Comparison of ENCODE assay signal across 13 mouse cellular contexts in the genomic region with DNA sequence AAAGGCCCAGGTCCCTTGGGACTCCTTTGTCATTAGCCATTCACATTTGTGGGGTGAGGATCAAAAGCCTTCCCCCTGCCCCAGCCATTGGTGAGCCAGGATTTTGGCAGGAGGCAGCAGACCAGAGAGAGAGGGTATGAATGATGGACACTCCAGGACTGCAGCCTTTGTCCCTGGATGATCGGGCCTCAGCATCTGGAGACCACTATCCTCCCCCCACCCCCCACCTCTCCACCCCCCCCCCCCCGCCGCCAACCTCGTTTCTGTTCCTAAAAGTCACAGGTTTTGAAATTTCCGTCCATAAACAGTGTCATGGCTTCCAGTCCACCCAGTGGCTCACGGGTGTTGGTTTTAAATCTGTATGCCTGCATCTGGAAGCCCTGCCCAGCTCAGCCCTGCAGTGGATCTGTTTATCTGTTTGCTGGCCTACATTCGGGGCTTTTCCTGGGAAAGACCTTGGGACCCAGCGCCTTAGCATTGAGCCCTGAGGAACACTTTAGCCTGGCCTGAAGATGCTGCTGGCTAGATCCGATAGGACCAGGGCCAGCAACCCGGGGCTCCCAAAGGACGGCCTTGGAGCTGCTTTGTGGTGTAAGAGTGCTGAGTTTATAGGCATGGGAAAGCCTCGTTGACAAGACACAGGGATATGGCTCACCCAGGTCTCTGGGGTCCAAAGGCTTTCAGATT. TPM values are rescaled to one million over a fixed set of nuclear protein-coding genes. Genes with fewer than 3 reads are reported as not detected.
DNase-seq lines count a peak whose midpoint lies in the region; ATAC-seq and TF ChIP-seq lines count a peak whose summit lies in the region.
"Had no signal": no experiment of that assay in that cellular context is flagged by ENCODE, and none has a peak within 500 bp of the region (broad histone marks: within the 10 kb centered on the region; RNA-seq: fewer than 3 reads in every experiment).

No protein-coding gene starts in this region.

- TF ChIP-seq POLR2A in thymus, adult 2 months (IDR thresholded peaks at IDR 0.05; ENCODE audit: control insufficient read depth, extremely low read depth, insufficient read depth, low read length, poor library complexity), result no peak

- ATAC-seq in heart, embryonic 12.5 days (ENCODE audit: insufficient number of reproducible peaks, low FRiP score), result no peak
- ATAC-seq in midbrain, embryonic 14.5 days (ENCODE audit: low FRiP score, low TSS enrichment), result no peak; the same call in 1 of the 2 replicates
- ATAC-seq in lung, postnatal 0 days, result no peak

- no peak for TF ChIP-seq CTCF in thymus, adult 2 months (IDR thresholded peaks at IDR 0.05; ENCODE audit: borderline replicate concordance, control insufficient read depth, extremely low read depth, insufficient read depth, low read length, poor library complexity)
- no peak for TF ChIP-seq CTCF in lung, postnatal 0 days (IDR thresholded peaks at IDR 0.05)

- H3K9ac ChIP-seq in heart, embryonic 12.5 days, result peak overlapping the region; percentile 32; the same call in 1 of the 2 replicates
- 0 out of 2 replicates have a peak overlapping the region, but pooled peaks have one; percentile 23 for H3K9ac ChIP-seq in midbrain, embryonic 14.5 days (replicated peaks; ENCODE audit: low read length)
- no peak overlapping the region for H3K9ac ChIP-seq in lung, postnatal 0 days (replicated peaks; ENCODE audit: low read depth)
- H3K9ac ChIP-seq: embryonic facial prominence, embryonic 15.5 days had no signal

- peak overlapping the region; percentile 67; the same call in 1 of the 2 replicates for H3K27ac ChIP-seq in heart, embryonic 12.5 days (ENCODE audit: poor library complexity, severe bottlenecking)
- H3K27ac ChIP-seq in hindbrain, embryonic 10.5 days, result peak overlapping the region; percentile 81
- peak overlapping the region; percentile 89 for H3K27ac ChIP-seq in midbrain, embryonic 14.5 days (replicated peaks; ENCODE audit: low read depth, low read length)
- H3K27ac ChIP-seq in thymus, adult 2 months (ENCODE audit: control insufficient read depth, insufficient read depth, low read length), result no peak overlapping the region
- H3K27ac ChIP-seq in lung, postnatal 0 days (ENCODE audit: low read length), result no peak overlapping the region
- H3K27ac ChIP-seq: embryonic facial prominence, embryonic 15.5 days; stomach, postnatal 0 days had no signal

- H3K27me3 ChIP-seq in heart, embryonic 12.5 days (replicated peaks), result no peaks in the 10 kb centered on the region
- no peaks in the 10 kb centered on the region for H3K27me3 ChIP-seq in hindbrain, embryonic 10.5 days (ENCODE audit: insufficient read depth, poor library complexity, severe bottlenecking)
- H3K27me3 ChIP-seq in midbrain, embryonic 14.5 days (ENCODE audit: control insufficient read depth, insufficient read depth, low read length), result no peaks in the 10 kb centered on the region
- no peaks in the 10 kb centered on the region for H3K27me3 ChIP-seq in thymus, adult 2 months (ENCODE audit: control insufficient read depth, insufficient read depth, low read length)
- no peaks in the 10 kb centered on the region for H3K27me3 ChIP-seq in lung, postnatal 0 days (replicated peaks; ENCODE audit: insufficient read depth, low read length)
- H3K27me3 ChIP-seq: embryonic facial prominence, embryonic 15.5 days had no signal

- H3K4me2 ChIP-seq in heart, embryonic 12.5 days, result no peak overlapping the region
- no peak overlapping the region for H3K4me2 ChIP-seq in midbrain, embryonic 14.5 days (ENCODE audit: low read length)
- no peak overlapping the region for H3K4me2 ChIP-seq in lung, postnatal 0 days (replicated peaks; ENCODE audit: low read depth, low read length)
- H3K4me2 ChIP-seq: embryonic facial prominence, embryonic 15.5 days had no signal

- no peaks in the 10 kb centered on the region for H3K9me3 ChIP-seq in heart, embryonic 12.5 days (replicated peaks)
- no peaks in the 10 kb centered on the region for H3K9me3 ChIP-seq in hindbrain, embryonic 10.5 days
- H3K9me3 ChIP-seq in midbrain, embryonic 14.5 days (ENCODE audit: control insufficient read depth, low read length), result no peaks in the 10 kb centered on the region
- no peaks in the 10 kb centered on the region for H3K9me3 ChIP-seq in lung, postnatal 0 days (ENCODE audit: low read length)
- H3K9me3 ChIP-seq: embryonic facial prominence, embryonic 15.5 days had no signal

- DNase-seq in heart, adult 9 months (ENCODE audit: low spot score in 2 of 2), result no peak
- peak; percentile 48 for DNase-seq in adrenal gland, adult 8-10 months
- DNase-seq in hindbrain, embryonic 10.5 days (ENCODE audit: low spot score), result no peak
- DNase-seq in midbrain, embryonic 14.5 days, result no peak
- DNase-seq in thymus, adult 2 months, result no peak
- DNase-seq in lung, postnatal 0 days (ENCODE audit: low spot score), result no peak
- no peak for DNase-seq in layer of hippocampus, adult 9-11 months
- DNase-seq: gastrocnemius, postnatal 14 days; kidney, adult 8-10 months; lung, postnatal 14 days had no signal

- WGBS in heart, embryonic 12.5 days, result 59% methylated on average over 12 of the region's 12 CpGs
- 41% methylated on average over 12 of the region's 12 CpGs for WGBS in hindbrain, embryonic 10.5 days
- WGBS in midbrain, embryonic 14.5 days, result 28% methylated on average over 12 of the region's 12 CpGs
- 88% methylated on average over 12 of the region's 12 CpGs for WGBS in thymus, adult 2 months
- WGBS in lung, postnatal 0 days, result 55% methylated on average over 12 of the region's 12 CpGs

- no peak overlapping the region for H3K4me3 ChIP-seq in heart, embryonic 12.5 days
- H3K4me3 ChIP-seq in hindbrain, embryonic 10.5 days, result no peak overlapping the region
- no peak overlapping the region for H3K4me3 ChIP-seq in midbrain, embryonic 14.5 days (replicated peaks; ENCODE audit: low read depth, low read length)
- no peak overlapping the region for H3K4me3 ChIP-seq in thymus, adult 2 months (ENCODE audit: control insufficient read depth, insufficient read depth, low read length)
- H3K4me3 ChIP-seq in lung, postnatal 0 days (ENCODE audit: low read depth, low read length), result no peak overlapping the region
- H3K4me3 ChIP-seq: embryonic facial prominence, embryonic 15.5 days had no signal

- peaks cover 22% of the 10 kb centered on the region for H3K4me1 ChIP-seq in heart, embryonic 12.5 days (replicated peaks)
- H3K4me1 ChIP-seq in hindbrain, embryonic 10.5 days (replicated peaks), result peaks cover 44% of the 10 kb centered on the region
- peaks cover 37% of the 10 kb centered on the region for H3K4me1 ChIP-seq in midbrain, embryonic 14.5 days (ENCODE audit: control insufficient read depth, insufficient read depth, low read length)
- no peaks in the 10 kb centered on the region for H3K4me1 ChIP-seq in thymus, adult 2 months (replicated peaks; ENCODE audit: control insufficient read depth, insufficient read depth, low read length)
- H3K4me1 ChIP-seq in lung, postnatal 0 days (ENCODE audit: insufficient read depth, low read depth, low read length), result no peaks in the 10 kb centered on the region

- no peaks in the 10 kb centered on the region for H3K36me3 ChIP-seq in heart, embryonic 12.5 days
- H3K36me3 ChIP-seq in hindbrain, embryonic 10.5 days, result no peaks in the 10 kb centered on the region
- no peaks in the 10 kb centered on the region for H3K36me3 ChIP-seq in midbrain, embryonic 14.5 days (ENCODE audit: control insufficient read depth, insufficient read depth, low read length)
- H3K36me3 ChIP-seq in thymus, adult 2 months (ENCODE audit: control insufficient read depth, insufficient read depth, low read length), result no peaks in the 10 kb centered on the region
- H3K36me3 ChIP-seq in lung, postnatal 0 days (ENCODE audit: insufficient read depth, low read length), result no peaks in the 10 kb centered on the region
- H3K36me3 ChIP-seq: embryonic facial prominence, embryonic 15.5 days had no signal

- TF ChIP-seq EP300 in lung, postnatal 0 days (IDR thresholded peaks at IDR 0.05), result no peak

RNA-seq across cellular contexts. Expression of gene Ccdc167, which starts 14.6 kb away (rescaled TPM):
- 15.8 and 16.0 TPM in 2 replicates for polyA plus RNA-seq in heart, embryonic 12.5 days (2016; fragmentation: Nextera tagmentation; extraction: Ambion mirVana)
- total RNA-seq in adrenal gland, adult 8-10 months (2022), result 10 to 100 TPM; 11.0 to 18.0 (median 14.2) TPM
- polyA plus RNA-seq in hindbrain, embryonic 10.5 days (2016; fragmentation: Nextera tagmentation; extraction: Ambion mirVana), result 16.4 and 16.8 TPM in 2 replicates
- polyA plus RNA-seq in midbrain, embryonic 14.5 days (2014; fragmentation: Nextera tagmentation; extraction: Ambion mirVana), result 11.3 and 11.4 TPM in 2 replicates
- polyA plus RNA-seq in thymus, adult 2 months (2012; rRNA removed), result 15.1 and 17.7 TPM in 2 replicates
- polyA plus RNA-seq in lung, postnatal 0 days (2015; fragmentation: Nextera tagmentation; extraction: Ambion mirVana), result 4.1 and 4.9 TPM in 2 replicates

Comparison
In these comparisons a context has a peak if more than half of its experiments do, and no peak if none do; other contexts are left out.
1. H3K27ac ChIP-seq: peak in heart, embryonic 12.5 days (single experiment), hindbrain, embryonic 10.5 days (single experiment) and midbrain, embryonic 14.5 days (single experiment); none in thymus, adult 2 months (single experiment) and lung, postnatal 0 days (single experiment).